Mouse (Mus musculus) heart, adult 8-10 months (tissue): ENCODE measurements around the gene Cdc42bpb. TPM values are rescaled to one million over a fixed set of nuclear protein-coding genes. Genes with fewer than 3 reads are reported as not detected.

ENCODE experiments used
- total RNA-seq, 4 experiments: library from RNA; stranded (reverse); gene quantifications; 2 replicates each; pipeline ENCODE4 v1.2.4; 2022

Gene Cdc42bpb
- total RNA-seq, 4 experiments from 2014 or later: 45.5 to 59.7 (median 53.9) TPM

Other genes starting within 250 kb of the Cdc42bpb start
- gene Traf3, start 211.3 kb downstream of the Cdc42bpb start, total RNA-seq: 10 to 100 TPM; 12.5 to 19.0 (median 15.3) TPM
- gene 4930595D18Rik, start 193.2 kb downstream of the Cdc42bpb start, total RNA-seq: not detected
- under 1 TPM in 1 of 4 experiments, not detected in 3; 0.41 TPM for gene Amn, start 106.6 kb downstream of the Cdc42bpb start, total RNA-seq
- not detected for gene Lbhd2, start 29.1 kb upstream of the Cdc42bpb start, total RNA-seq
- 1 to 10 TPM; 2.1 to 3.6 (median 3.0) TPM for gene Exoc3l4, start 39.3 kb upstream of the Cdc42bpb start, total RNA-seq
- gene Tnfaip2, start 64.8 kb upstream of the Cdc42bpb start, total RNA-seq: 10 to 100 TPM; 25.2 to 49.3 (median 41.6) TPM
- gene Gm266, start 108.1 kb upstream of the Cdc42bpb start, total RNA-seq: under 1 TPM in 2 of 4 experiments, not detected in 2; 0.22 to 0.35 TPM
- 100 to 1,000 TPM; 155 to 196 (median 171) TPM for gene Eif5, start 160.3 kb upstream of the Cdc42bpb start, total RNA-seq
- 10 to 100 TPM; 46.0 to 50.4 (median 47.1) TPM for gene Mark3, start 196.8 kb upstream of the Cdc42bpb start, total RNA-seq